Mouse (Mus musculus) lung, postnatal 0 days (tissue): ENCODE results near the gene Tm7sf3.

Experiments
- CTCF ChIP-seq: IDR thresholded peaks from 2 replicates; pipeline ENCODE4 v1.5.1; 2016; ENCODE audit warnings: antibody characterized with exemption, mild to moderate bottlenecking
- EP300 ChIP-seq: IDR thresholded peaks from 2 replicates; pipeline ENCODE4 v1.6.1; 2016; ENCODE audit warnings: antibody characterized with exemption, mild to moderate bottlenecking, control low read depth

DNA sequence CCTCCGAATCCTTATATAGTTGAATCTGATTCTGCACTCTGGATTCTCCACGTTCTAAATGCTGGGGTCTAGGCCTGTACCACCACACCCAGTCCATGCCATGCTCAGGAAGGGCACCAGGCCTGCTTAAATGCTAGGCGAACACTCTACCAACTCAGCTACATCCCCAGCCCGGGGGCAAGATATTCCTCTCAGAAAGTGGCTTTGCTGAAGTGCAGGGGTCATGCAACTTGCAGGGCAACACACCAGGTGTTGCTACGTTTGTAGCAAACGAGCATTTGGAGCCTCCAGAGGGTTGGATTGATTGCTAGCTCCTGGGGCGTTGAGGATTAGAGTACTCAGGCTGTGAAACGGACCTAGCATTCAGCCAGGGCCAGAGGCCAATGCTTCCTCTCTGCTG lies 9.5 kb downstream of the Tm7sf3 start:
- no peak for TF ChIP-seq EP300
- no peak for TF ChIP-seq CTCF
